Mouse (Mus musculus): ENCODE measurements at regions not wholly inside any gene's neighbourhood (a gene's known extent, or its start where the extent isn't known, plus 50 kb on each side); places are given as distances from the start of the nearest gene placed in this dataset.

DNA sequence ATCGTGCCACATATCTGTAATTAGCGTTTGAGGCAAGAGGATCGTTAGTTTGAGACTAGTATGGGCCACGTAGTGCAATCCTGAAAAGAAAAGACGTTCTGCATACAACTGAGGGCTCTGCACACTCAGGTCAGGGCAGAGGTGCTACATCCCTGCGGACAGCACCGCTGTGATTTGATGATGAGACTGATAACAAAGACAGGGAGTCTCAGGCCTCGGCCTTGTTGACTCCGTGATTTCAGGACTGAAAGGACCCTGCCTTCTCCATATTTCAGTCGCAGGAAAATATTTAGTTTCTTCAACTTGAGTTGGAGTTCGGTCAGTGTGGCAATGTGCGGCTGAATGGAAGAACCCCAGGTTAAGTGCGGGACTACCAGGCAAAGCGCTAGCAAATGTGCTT lies 210.1 kb downstream of the Etnk1 start:
- TF ChIP-seq CTCF (IDR thresholded peaks at IDR 0.05; ENCODE audit: control insufficient read depth, insufficient read depth, insufficient read length) (no peak), MYOD1 (IDR thresholded peaks at IDR 0.05; ENCODE audit: control insufficient read depth, insufficient read length, low read depth) (no peak), MYOG (IDR thresholded peaks at IDR 0.05; ENCODE audit: control insufficient read depth, extremely low read depth, insufficient read length) (no peak), MAX (IDR thresholded peaks at IDR 0.05) (no peak), USF1 (IDR thresholded peaks at IDR 0.05; ENCODE audit: low read depth) (no peak), CEBPB (IDR thresholded peaks at IDR 0.05; ENCODE audit: low read depth) (no peak), FOSL1 (IDR thresholded peaks at IDR 0.05; ENCODE audit: insufficient read depth, low read length, poor library complexity, severe bottlenecking) (no peak)
